Mouse (Mus musculus): ENCODE data around the gene Adgrg7. TPM values are rescaled to one million over a fixed set of nuclear protein-coding genes. Genes with fewer than 3 reads are reported as not detected.

Adgrg7 gene
- polyA plus RNA-seq, 1 experiment from 2014 or later: not detected

- Histone ChIP-seq H3K9ac (ENCODE audit: low read length) (peak within 1 kb of the TSS; percentile 93), H3K4me3 (ENCODE audit: low read length) (peak within 1 kb of the TSS; percentile 90), H3K27ac (ENCODE audit: low read length) (peak within 1 kb of the TSS; percentile 98), H3K4me2 (ENCODE audit: low read depth, low read length) (peak within 1 kb of the TSS; percentile 71), H3K27me3 (ENCODE audit: control insufficient read depth, insufficient read depth, low read depth, low read length) (no peaks in the 10 kb centered on the region), H3K36me3 (ENCODE audit: control insufficient read depth, insufficient read depth, low read length) (0 out of 2 replicates have a peak, but pooled peaks cover 1% of the 10 kb centered on the region), H3K9me3 (ENCODE audit: control insufficient read depth, low read length) (no peaks in the 10 kb centered on the region), H3K4me1 (replicated peaks; ENCODE audit: control insufficient read depth, insufficient read depth, low read length) (peaks cover 18% of the 10 kb centered on the region; the same call in 1 of the 2 replicates)
- WGBS: under 1% methylated on average over 54 of the region's 62 CpGs
- ATAC-seq (ENCODE audit: low read depth): peak; percentile 97
These were observed 78.1 kb downstream of the Adgrg7 start, which contains the start of gene Tfg for GRCm38 (mm10) chr16:56717224-56718200. TSS of gene Tfg (minus strand) at chr16:56717450.

GRCm38 (mm10) chr16:56716557-56717179 lies 79.0 kb downstream of the Adgrg7 start:
- H3K9ac ChIP-seq (ENCODE audit: low read length): peak overlapping the region; percentile 93
- H3K27me3 ChIP-seq (ENCODE audit: control insufficient read depth, insufficient read depth, low read depth, low read length): no peaks in the 10 kb centered on the region
- H3K27ac ChIP-seq (ENCODE audit: low read length): peak overlapping the region; percentile 98
- H3K4me2 ChIP-seq (ENCODE audit: low read depth, low read length): peak overlapping the region; percentile 71
- no peaks in the 10 kb centered on the region for H3K9me3 ChIP-seq (ENCODE audit: control insufficient read depth, low read length)
- H3K36me3 ChIP-seq (ENCODE audit: control insufficient read depth, insufficient read depth, low read length): peaks cover 5% of the 10 kb centered on the region; the same call in 1 of the 2 replicates
- peak overlapping the region; percentile 90 for H3K4me3 ChIP-seq (ENCODE audit: low read length)
- peaks cover 18% of the 10 kb centered on the region; the same call in 1 of the 2 replicates for H3K4me1 ChIP-seq (replicated peaks; ENCODE audit: control insufficient read depth, insufficient read depth, low read length)
- peak; percentile 74 for ATAC-seq (ENCODE audit: low read depth)
- WGBS: under 1% methylated on average over 26 of the region's 38 CpGs

- WGBS: 57% methylated on average over 3 of the region's 3 CpGs
- Histone ChIP-seq H3K36me3 (ENCODE audit: control insufficient read depth, insufficient read depth, low read length) (peaks cover 8% of the 10 kb centered on the region), H3K9me3 (ENCODE audit: control insufficient read depth, low read length) (no peaks in the 10 kb centered on the region), H3K27me3 (ENCODE audit: control insufficient read depth, insufficient read depth, low read depth, low read length) (no peaks in the 10 kb centered on the region), H3K27ac (ENCODE audit: low read length) (no peak overlapping the region), H3K4me3 (ENCODE audit: low read length) (peak overlapping the region; percentile 90), H3K4me2 (ENCODE audit: low read depth, low read length) (peak overlapping the region; percentile 71), H3K4me1 (replicated peaks; ENCODE audit: control insufficient read depth, insufficient read depth, low read length) (peaks cover 18% of the 10 kb centered on the region; the same call in 1 of the 2 replicates), H3K9ac (ENCODE audit: low read length) (0 out of 2 replicates have a peak overlapping the region, but pooled peaks have one; percentile 93)
- no peak for ATAC-seq (ENCODE audit: low read depth)
These were observed 80.0 kb downstream of the Adgrg7 start for GRCm38 (mm10) chr16:56715608-56716007.

DNA sequence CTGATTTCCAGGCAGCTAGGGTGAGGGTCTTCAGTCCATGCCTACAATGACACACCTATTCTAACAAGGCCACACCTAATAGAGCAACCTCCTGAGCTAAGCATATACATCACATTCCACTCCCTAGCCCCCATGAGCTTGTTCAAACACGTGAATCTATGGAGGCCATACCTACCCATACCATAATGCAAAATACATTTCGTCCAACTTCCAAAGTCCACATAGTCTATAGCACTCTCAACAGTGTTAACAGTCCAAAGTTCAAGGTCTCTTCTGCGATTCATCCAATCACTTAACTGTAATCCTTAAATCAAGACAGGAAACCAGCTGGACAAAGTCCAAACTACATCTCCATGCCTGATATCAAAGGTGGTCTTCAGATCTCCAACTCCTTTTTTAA lies 85.6 kb downstream of the Adgrg7 start:
- Histone ChIP-seq H3K4me1 (replicated peaks; ENCODE audit: control insufficient read depth, insufficient read depth, low read length) (peaks cover 2% of the 10 kb centered on the region; the same call in 1 of the 2 replicates), H3K4me3 (ENCODE audit: low read length) (no peak overlapping the region), H3K9me3 (ENCODE audit: control insufficient read depth, low read length) (no peaks in the 10 kb centered on the region), H3K36me3 (ENCODE audit: control insufficient read depth, insufficient read depth, low read length) (peaks cover 26% of the 10 kb centered on the region), H3K27ac (ENCODE audit: low read length) (no peak overlapping the region), H3K27me3 (ENCODE audit: control insufficient read depth, insufficient read depth, low read depth, low read length) (no peaks in the 10 kb centered on the region), H3K4me2 (ENCODE audit: low read depth, low read length) (no peak overlapping the region), H3K9ac (ENCODE audit: low read length) (no peak overlapping the region)
- ATAC-seq (ENCODE audit: low read depth): no peak
- 85% methylated on average over 3 of the region's 3 CpGs for WGBS

- no peak overlapping the region for H3K4me3 ChIP-seq (ENCODE audit: low read length)
- H3K36me3 ChIP-seq (ENCODE audit: control insufficient read depth, insufficient read depth, low read length): peaks cover 30% of the 10 kb centered on the region
- WGBS: 76% methylated on average over 3 of the region's 3 CpGs
These were observed 89.9 kb downstream of the Adgrg7 start for GRCm38 (mm10) chr16:56705731-56706130.

GRCm38 (mm10) chr16:56700898-56701297 lies 94.8 kb downstream of the Adgrg7 start:
- Histone ChIP-seq H3K4me3 (ENCODE audit: low read length) (no peak overlapping the region), H3K9ac (ENCODE audit: low read length) (no peak overlapping the region), H3K36me3 (ENCODE audit: control insufficient read depth, insufficient read depth, low read length) (peaks cover 18% of the 10 kb centered on the region), H3K4me2 (ENCODE audit: low read depth, low read length) (no peak overlapping the region), H3K27me3 (ENCODE audit: control insufficient read depth, insufficient read depth, low read depth, low read length) (no peaks in the 10 kb centered on the region), H3K27ac (ENCODE audit: low read length) (no peak overlapping the region), H3K4me1 (replicated peaks; ENCODE audit: control insufficient read depth, insufficient read depth, low read length) (no peaks in the 10 kb centered on the region), H3K9me3 (ENCODE audit: control insufficient read depth, low read length) (no peaks in the 10 kb centered on the region)
- WGBS: 86% methylated on average over 3 of the region's 3 CpGs
- no peak for ATAC-seq (ENCODE audit: low read depth)

More at GRCm38 (mm10) chr16:56705731-56706130, 89.9 kb downstream of the Adgrg7 start:
- no peak for ATAC-seq (ENCODE audit: low read depth)
- Histone ChIP-seq H3K4me1 (replicated peaks; ENCODE audit: control insufficient read depth, insufficient read depth, low read length) (no peaks in the 10 kb centered on the region), H3K4me2 (ENCODE audit: low read depth, low read length) (no peak overlapping the region), H3K27ac (ENCODE audit: low read length) (no peak overlapping the region), H3K9me3 (ENCODE audit: control insufficient read depth, low read length) (no peaks in the 10 kb centered on the region), H3K9ac (ENCODE audit: low read length) (no peak overlapping the region), H3K27me3 (ENCODE audit: control insufficient read depth, insufficient read depth, low read depth, low read length) (no peaks in the 10 kb centered on the region)

GRCm38 (mm10) chr16:56696448-56696847 lies 99.2 kb downstream of the Adgrg7 start:
- Histone ChIP-seq H3K27ac (ENCODE audit: low read length) (no peak overlapping the region), H3K4me2 (ENCODE audit: low read depth, low read length) (no peak overlapping the region), H3K9ac (ENCODE audit: low read length) (no peak overlapping the region), H3K4me3 (ENCODE audit: low read length) (no peak overlapping the region), H3K9me3 (ENCODE audit: control insufficient read depth, low read length) (no peaks in the 10 kb centered on the region), H3K4me1 (replicated peaks; ENCODE audit: control insufficient read depth, insufficient read depth, low read length) (no peaks in the 10 kb centered on the region), H3K27me3 (ENCODE audit: control insufficient read depth, insufficient read depth, low read depth, low read length) (no peaks in the 10 kb centered on the region), H3K36me3 (ENCODE audit: control insufficient read depth, insufficient read depth, low read length) (peaks cover 16% of the 10 kb centered on the region)
- ATAC-seq (ENCODE audit: low read depth): no peak
- 65% methylated on average over 2 of the region's 2 CpGs for WGBS

DNA sequence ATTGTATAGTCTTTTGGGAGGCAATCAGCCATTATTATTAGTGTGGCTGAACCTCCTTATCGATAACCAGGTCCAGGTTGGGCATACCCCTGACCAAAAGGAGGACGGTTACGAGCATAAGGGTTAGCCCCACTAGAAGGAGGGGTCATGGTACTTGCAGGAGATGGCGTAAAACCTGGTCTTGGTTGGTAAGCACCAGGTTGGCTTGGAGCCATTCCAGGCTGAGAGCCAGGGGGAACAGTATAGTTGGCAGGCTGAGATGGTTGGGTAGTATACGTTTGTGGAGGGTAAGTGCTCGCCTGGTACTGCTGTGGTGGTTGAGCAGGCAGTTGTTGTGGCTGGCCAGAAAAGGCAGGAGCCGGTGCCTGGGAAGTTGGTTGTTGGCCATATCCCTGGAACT lies 104.9 kb downstream of the Adgrg7 start:
- H3K9ac ChIP-seq (ENCODE audit: low read length): no peak overlapping the region
- H3K4me3 ChIP-seq (ENCODE audit: low read length): no peak overlapping the region
- no peaks in the 10 kb centered on the region for H3K4me1 ChIP-seq (replicated peaks; ENCODE audit: control insufficient read depth, insufficient read depth, low read length)
- H3K36me3 ChIP-seq (ENCODE audit: control insufficient read depth, insufficient read depth, low read length): peaks cover 33% of the 10 kb centered on the region
- no peak overlapping the region for H3K27ac ChIP-seq (ENCODE audit: low read length)
- ATAC-seq (ENCODE audit: low read depth): no peak
- 88% methylated on average over 7 of the region's 7 CpGs for WGBS
- no peaks in the 10 kb centered on the region for H3K9me3 ChIP-seq (ENCODE audit: control insufficient read depth, low read length)
- no peak overlapping the region for H3K4me2 ChIP-seq (ENCODE audit: low read depth, low read length)
- H3K27me3 ChIP-seq (ENCODE audit: control insufficient read depth, insufficient read depth, low read depth, low read length): no peaks in the 10 kb centered on the region

GRCm38 (mm10) chr16:56686747-56687146 lies 108.9 kb downstream of the Adgrg7 start:
- no peaks in the 10 kb centered on the region for H3K9me3 ChIP-seq (ENCODE audit: control insufficient read depth, low read length)
- WGBS: 89% methylated on average over 5 of the region's 5 CpGs
- no peaks in the 10 kb centered on the region for H3K27me3 ChIP-seq (ENCODE audit: control insufficient read depth, insufficient read depth, low read depth, low read length)
- no peak overlapping the region for H3K4me3 ChIP-seq (ENCODE audit: low read length)
- H3K36me3 ChIP-seq (ENCODE audit: control insufficient read depth, insufficient read depth, low read length): peaks cover 38% of the 10 kb centered on the region
- H3K9ac ChIP-seq (ENCODE audit: low read length): no peak overlapping the region
- H3K27ac ChIP-seq (ENCODE audit: low read length): no peak overlapping the region
- no peak overlapping the region for H3K4me2 ChIP-seq (ENCODE audit: low read depth, low read length)
- ATAC-seq (ENCODE audit: low read depth): no peak
- H3K4me1 ChIP-seq (replicated peaks; ENCODE audit: control insufficient read depth, insufficient read depth, low read length): no peaks in the 10 kb centered on the region; the same call in 1 of the 2 replicates

Measured in lung, embryonic 16.5 days (tissue).